ENCODE assay signal across 9 mouse cellular contexts in genomic region chr5:148789147-148789566, GRCm38 (mm10).
DNase-seq lines count a peak whose midpoint lies in the region; ATAC-seq lines count a peak whose summit lies in the region.
"Had no signal": no experiment of that assay in that cellular context is flagged by ENCODE, and none has a peak within 500 bp of the region (broad histone marks: within the 10 kb centered on the region; RNA-seq: fewer than 3 reads in every experiment).

No protein-coding gene starts in this region.

- DNase-seq in embryo, embryonic 10 days (ENCODE audit: low spot score), result peak; percentile 42
- no peak for DNase-seq in embryo, embryonic 9.5 days (ENCODE audit: extremely low spot score)
- DNase-seq in fibroblast of lung, adult 2 months (ENCODE audit: low read depth), result peak; percentile 78
- peak; percentile 86 for DNase-seq in kidney, postnatal 14 days
- peak; percentile 56 for DNase-seq in lung, postnatal 36 days
- DNase-seq in left cerebral cortex, postnatal 4 days, result no peak
- no peak for DNase-seq in heart, adult 18-20 months
- DNase-seq: cerebellum, postnatal 14 days had no signal

- intact Hi-C loops in left cerebral cortex, postnatal 4 days (cut with DNase I), result loop anchor here (5.0 kb wide), 1 partner anchor 447 kb away; no protein-coding TSS in a partner anchor

- ATAC-seq in erythroblast, adult 5-6 weeks (replicated peaks; ENCODE audit: low FRiP score, poor library complexity, severe bottlenecking), result no peak

Comparison
In these comparisons a context has a peak if more than half of its experiments do, and no peak if none do; other contexts are left out.
1. DNase-seq: peak in embryo, embryonic 10 days (single experiment), fibroblast of lung, adult 2 months (single experiment), kidney, postnatal 14 days (single experiment) and lung, postnatal 36 days (single experiment); none in embryo, embryonic 9.5 days (single experiment), left cerebral cortex, postnatal 4 days (single experiment) and heart, adult 18-20 months (0 of 2).